Mouse (Mus musculus) urinary bladder, postnatal 10 days (tissue): ENCODE results near the gene 2010300C02Rik.
"Not testable (repeated sequence)": the region's sequence is repeated elsewhere in the genome, so short reads cannot be mapped to it uniquely, and the experiment has no call there.

ENCODE experiments used
- DNase-seq: peaks from one replicate; pipeline ENCODE4 v3.0.0; 2022; ENCODE audit warnings: low spot score

2010300C02Rik gene

GRCm38 (mm10) chr1:37719761-37720640 lies at the start of gene 2010300C02Rik:
TSS of gene 2010300C02Rik (minus strand) at chr1:37720085.
- DNase-seq, result no peak

GRCm38 (mm10) chr1:37759407-37759806 lies 39.5 kb upstream of the 2010300C02Rik start:
- no peak for DNase-seq

GRCm38 (mm10) chr1:37744650-37745259 lies 24.9 kb upstream of the 2010300C02Rik start:
- DNase-seq, result no peak

GRCm38 (mm10) chr1:37742602-37743270 lies 22.9 kb upstream of the 2010300C02Rik start:
- no peak for DNase-seq

- DNase-seq, result no peak
Observed at GRCm38 (mm10) chr1:37742126-37742525, 22.2 kb upstream of the 2010300C02Rik start.

- DNase-seq, result no peak
Observed at GRCm38 (mm10) chr1:37740161-37740802, 20.4 kb upstream of the 2010300C02Rik start.

GRCm38 (mm10) chr1:37738895-37739294 lies 19.0 kb upstream of the 2010300C02Rik start:
- DNase-seq, result no peak

- no peak for DNase-seq
Observed at GRCm38 (mm10) chr1:37737045-37737444, 17.2 kb upstream of the 2010300C02Rik start.

- DNase-seq, result no peak
Observed at GRCm38 (mm10) chr1:37735932-37736331, 16.0 kb upstream of the 2010300C02Rik start.

GRCm38 (mm10) chr1:37734841-37735240 lies 15.0 kb upstream of the 2010300C02Rik start:
- DNase-seq, result no peak

- DNase-seq, result no peak
Observed at GRCm38 (mm10) chr1:37729353-37729752, 9.5 kb upstream of the 2010300C02Rik start.

- no peak for DNase-seq
Observed at GRCm38 (mm10) chr1:37728053-37728452, 8.2 kb upstream of the 2010300C02Rik start.

GRCm38 (mm10) chr1:37727186-37727585 lies 7.3 kb upstream of the 2010300C02Rik start:
- no peak for DNase-seq

GRCm38 (mm10) chr1:37726426-37726825 lies 6.5 kb upstream of the 2010300C02Rik start:
- no peak for DNase-seq

GRCm38 (mm10) chr1:37725880-37726279 lies 6.0 kb upstream of the 2010300C02Rik start:
- no peak for DNase-seq

- DNase-seq, result no peak
Observed at GRCm38 (mm10) chr1:37721092-37721491, 1.2 kb upstream of the 2010300C02Rik start.

- no peak for DNase-seq
Observed at GRCm38 (mm10) chr1:37719030-37719723, 708 bp downstream of the 2010300C02Rik start.

- DNase-seq, result no peak
Observed at GRCm38 (mm10) chr1:37718516-37718915, 1.4 kb downstream of the 2010300C02Rik start.

GRCm38 (mm10) chr1:37717415-37718195 lies 2.3 kb downstream of the 2010300C02Rik start:
- DNase-seq, result no peak

GRCm38 (mm10) chr1:37712357-37712737 lies 7.5 kb downstream of the 2010300C02Rik start:
- not testable (repeated sequence) for DNase-seq
